Comparison of ENCODE assay signal across 11 mouse cellular contexts in genomic region chr11:69526631-69527030, GRCm38 (mm10). TPM values are rescaled to one million over a fixed set of nuclear protein-coding genes. Genes with fewer than 3 reads are reported as not detected.
DNase-seq lines count a peak whose midpoint lies in the region; ATAC-seq lines count a peak whose summit lies in the region.
"Had no signal": no experiment of that assay in that cellular context is flagged by ENCODE, and none has a peak within 500 bp of the region (broad histone marks: within the 10 kb centered on the region; RNA-seq: fewer than 3 reads in every experiment).

No protein-coding gene starts in this region.

- H3K4me3 ChIP-seq in heart, embryonic 16.5 days (ENCODE audit: low read length), result no peak overlapping the region
- peak overlapping the region; percentile 24 for H3K4me3 ChIP-seq in embryonic facial prominence, embryonic 12.5 days
- no peak overlapping the region for H3K4me3 ChIP-seq in hindbrain, embryonic 13.5 days
- H3K4me3 ChIP-seq in midbrain, embryonic 14.5 days (replicated peaks; ENCODE audit: low read depth, low read length), result no peak overlapping the region

- no peak for DNase-seq in heart, postnatal 25 days (ENCODE audit: low spot score)
- no peak for DNase-seq in midbrain, embryonic 14.5 days
- no peak for DNase-seq in embryo, embryonic 10 days (ENCODE audit: low spot score)
- no peak for DNase-seq in adrenal gland, adult 18-20 months (ENCODE audit: low spot score in 2 of 2)
- DNase-seq: heart, postnatal 4 days; thymus, adult 18-20 months had no signal

- peak overlapping the region; percentile 62 for H3K9ac ChIP-seq in heart, embryonic 16.5 days (ENCODE audit: low read length)
- H3K9ac ChIP-seq in embryonic facial prominence, embryonic 12.5 days, result peak overlapping the region; percentile 50
- H3K9ac ChIP-seq in hindbrain, embryonic 13.5 days, result peak overlapping the region; percentile 74; the same call in 1 of the 2 replicates
- H3K9ac ChIP-seq in midbrain, embryonic 14.5 days (replicated peaks; ENCODE audit: low read length), result peak overlapping the region; percentile 54

- peak overlapping the region; percentile 68 for H3K4me2 ChIP-seq in heart, embryonic 16.5 days (ENCODE audit: low read depth, low read length)
- peak overlapping the region; percentile 48 for H3K4me2 ChIP-seq in embryonic facial prominence, embryonic 12.5 days (replicated peaks)
- peak overlapping the region; percentile 51 for H3K4me2 ChIP-seq in hindbrain, embryonic 13.5 days
- peak overlapping the region; percentile 47 for H3K4me2 ChIP-seq in midbrain, embryonic 14.5 days (ENCODE audit: low read length)

- no peaks in the 10 kb centered on the region for H3K27me3 ChIP-seq in heart, embryonic 16.5 days (ENCODE audit: control insufficient read depth, insufficient read depth, low read length)
- H3K27me3 ChIP-seq in embryonic facial prominence, embryonic 12.5 days, result no peaks in the 10 kb centered on the region
- no peaks in the 10 kb centered on the region for H3K27me3 ChIP-seq in hindbrain, embryonic 13.5 days
- no peaks in the 10 kb centered on the region for H3K27me3 ChIP-seq in midbrain, embryonic 14.5 days (ENCODE audit: control insufficient read depth, insufficient read depth, low read length)

- intact Hi-C loops in heart, postnatal 25 days (cut with DNase I), result no loop called here

- ATAC-seq in heart, embryonic 16.5 days (replicated peaks; ENCODE audit: extremely low read depth, insufficient read depth, low FRiP score), result no peak
- no peak for ATAC-seq in embryonic facial prominence, embryonic 12.5 days (ENCODE audit: insufficient number of reproducible peaks, insufficient read depth, low FRiP score, low TSS enrichment)
- ATAC-seq in hindbrain, embryonic 13.5 days (ENCODE audit: low FRiP score), result 0 out of 2 replicates have a peak, but pooled peaks have one; percentile 25
- ATAC-seq in midbrain, embryonic 14.5 days (ENCODE audit: low FRiP score, low TSS enrichment), result no peak; the same call in 1 of the 2 replicates
- ATAC-seq in granulocyte monocyte progenitor cell, adult 5-6 weeks (replicated peaks; ENCODE audit: poor library complexity, severe bottlenecking), result no peak

- H3K4me1 ChIP-seq in heart, embryonic 16.5 days (ENCODE audit: control insufficient read depth, insufficient read depth, low read length), result no peaks in the 10 kb centered on the region
- peaks cover 18% of the 10 kb centered on the region for H3K4me1 ChIP-seq in embryonic facial prominence, embryonic 12.5 days
- peaks cover 20% of the 10 kb centered on the region for H3K4me1 ChIP-seq in hindbrain, embryonic 13.5 days (replicated peaks)
- H3K4me1 ChIP-seq in midbrain, embryonic 14.5 days (ENCODE audit: control insufficient read depth, insufficient read depth, low read length), result peaks cover 20% of the 10 kb centered on the region

- H3K36me3 ChIP-seq in heart, embryonic 16.5 days (ENCODE audit: control insufficient read depth, insufficient read depth), result no peaks in the 10 kb centered on the region
- H3K36me3 ChIP-seq in embryonic facial prominence, embryonic 12.5 days, result no peaks in the 10 kb centered on the region
- H3K36me3 ChIP-seq in hindbrain, embryonic 13.5 days, result no peaks in the 10 kb centered on the region
- H3K36me3 ChIP-seq in midbrain, embryonic 14.5 days (ENCODE audit: control insufficient read depth, insufficient read depth, low read length), result no peaks in the 10 kb centered on the region

- no peak overlapping the region for H3K27ac ChIP-seq in heart, embryonic 16.5 days (ENCODE audit: low read length)
- peak overlapping the region; percentile 76 for H3K27ac ChIP-seq in embryonic facial prominence, embryonic 12.5 days
- peak overlapping the region; percentile 98 for H3K27ac ChIP-seq in hindbrain, embryonic 13.5 days
- H3K27ac ChIP-seq in midbrain, embryonic 14.5 days (replicated peaks; ENCODE audit: low read depth, low read length), result peak overlapping the region; percentile 92
- H3K27ac ChIP-seq: macrophage had no signal

- 60% methylated on average over 4 of the region's 4 CpGs for WGBS in heart, embryonic 16.5 days
- WGBS in embryonic facial prominence, embryonic 12.5 days, result 22% methylated on average over 4 of the region's 4 CpGs
- 35% methylated on average over 4 of the region's 4 CpGs for WGBS in hindbrain, embryonic 13.5 days
- WGBS in midbrain, embryonic 14.5 days, result 17% methylated on average over 4 of the region's 4 CpGs

- H3K9me3 ChIP-seq in heart, embryonic 16.5 days (replicated peaks; ENCODE audit: control insufficient read depth, low read length), result no peaks in the 10 kb centered on the region
- no peaks in the 10 kb centered on the region for H3K9me3 ChIP-seq in embryonic facial prominence, embryonic 12.5 days
- H3K9me3 ChIP-seq in hindbrain, embryonic 13.5 days, result no peaks in the 10 kb centered on the region
- no peaks in the 10 kb centered on the region for H3K9me3 ChIP-seq in midbrain, embryonic 14.5 days (ENCODE audit: control insufficient read depth, low read length)

RNA-seq across cellular contexts. Expression of gene Dnah2, which starts 22.3 kb away (rescaled TPM):
- polyA plus RNA-seq in heart, embryonic 16.5 days (2015; fragmentation: Nextera tagmentation; extraction: Ambion mirVana), result 0.17 and 0.62 TPM in 2 replicates
- under 1 TPM; 0.17 to 0.39 TPM for total RNA-seq in heart, postnatal 25 days (2021)
- 2.4 and 2.8 TPM in 2 replicates for polyA plus RNA-seq in embryonic facial prominence, embryonic 12.5 days (2016; fragmentation: Nextera tagmentation; extraction: Ambion mirVana)
- 2.1 and 2.7 TPM in 2 replicates for polyA plus RNA-seq in hindbrain, embryonic 13.5 days (2015; fragmentation: Nextera tagmentation; extraction: Ambion mirVana)
- 4.8 and 5.7 TPM in 2 replicates for polyA plus RNA-seq in midbrain, embryonic 14.5 days (2014; fragmentation: Nextera tagmentation; extraction: Ambion mirVana)
- 0.11 and 3.5 TPM in 2 replicates for total RNA-seq in granulocyte monocyte progenitor cell, adult 5-6 weeks (2014; fragmentation: Nextera tagmentation)
- not detected in 2 replicates for total RNA-seq in granulocyte monocyte progenitor cell, adult 5-6 weeks (2017)
- under 1 TPM; 0.13 TPM for total RNA-seq in adrenal gland, adult 18-20 months (2021)

RNA-seq across cellular contexts. Expression of gene Efnb3, which starts 33.4 kb away (rescaled TPM):
- 49.9 and 57.0 TPM in 2 replicates for polyA plus RNA-seq in heart, embryonic 16.5 days (2015; fragmentation: Nextera tagmentation; extraction: Ambion mirVana)
- 10 to 100 TPM; 64.1 to 71.6 TPM for total RNA-seq in heart, postnatal 25 days (2021)
- polyA plus RNA-seq in embryonic facial prominence, embryonic 12.5 days (2016; fragmentation: Nextera tagmentation; extraction: Ambion mirVana), result 57.0 and 61.9 TPM in 2 replicates
- polyA plus RNA-seq in hindbrain, embryonic 13.5 days (2015; fragmentation: Nextera tagmentation; extraction: Ambion mirVana), result 90.1 and 92.0 TPM in 2 replicates
- 40.7 and 109 TPM in 2 replicates for polyA plus RNA-seq in midbrain, embryonic 14.5 days (2014; fragmentation: Nextera tagmentation; extraction: Ambion mirVana)
- total RNA-seq in granulocyte monocyte progenitor cell, adult 5-6 weeks (2014; fragmentation: Nextera tagmentation), result not detected in 2 replicates
- total RNA-seq in granulocyte monocyte progenitor cell, adult 5-6 weeks (2017), result not detected in 2 replicates
- under 1 TPM; 0.74 to 0.76 TPM for total RNA-seq in adrenal gland, adult 18-20 months (2021)

RNA-seq across cellular contexts. Expression of gene Wrap53, which starts 53.4 kb away (rescaled TPM):
- 15.1 and 16.5 TPM in 2 replicates for polyA plus RNA-seq in heart, embryonic 16.5 days (2015; fragmentation: Nextera tagmentation; extraction: Ambion mirVana)
- 1 to 10 TPM; 4.6 to 6.1 TPM for total RNA-seq in heart, postnatal 25 days (2021)
- polyA plus RNA-seq in embryonic facial prominence, embryonic 12.5 days (2016; fragmentation: Nextera tagmentation; extraction: Ambion mirVana), result 29.4 and 36.2 TPM in 2 replicates
- 23.0 and 24.2 TPM in 2 replicates for polyA plus RNA-seq in hindbrain, embryonic 13.5 days (2015; fragmentation: Nextera tagmentation; extraction: Ambion mirVana)
- polyA plus RNA-seq in midbrain, embryonic 14.5 days (2014; fragmentation: Nextera tagmentation; extraction: Ambion mirVana), result 22.5 and 22.7 TPM in 2 replicates
- total RNA-seq in granulocyte monocyte progenitor cell, adult 5-6 weeks (2014; fragmentation: Nextera tagmentation), result 8.0 and 18.8 TPM in 2 replicates
- total RNA-seq in granulocyte monocyte progenitor cell, adult 5-6 weeks (2017), result 6.5 and 11.3 TPM in 2 replicates
- total RNA-seq in adrenal gland, adult 18-20 months (2021), result 10 to 100 TPM in 1 of 2 experiments, 1 to 10 TPM in 1; 9.6 to 10.9 TPM

RNA-seq across cellular contexts. Expression of gene Trp53, which starts 53.5 kb away (rescaled TPM):
- polyA plus RNA-seq in heart, embryonic 16.5 days (2015; fragmentation: Nextera tagmentation; extraction: Ambion mirVana), result 79.1 and 87.0 TPM in 2 replicates
- 10 to 100 TPM; 16.9 to 17.9 TPM for total RNA-seq in heart, postnatal 25 days (2021)
- polyA plus RNA-seq in embryonic facial prominence, embryonic 12.5 days (2016; fragmentation: Nextera tagmentation; extraction: Ambion mirVana), result 159 and 161 TPM in 2 replicates
- 76.3 and 78.1 TPM in 2 replicates for polyA plus RNA-seq in hindbrain, embryonic 13.5 days (2015; fragmentation: Nextera tagmentation; extraction: Ambion mirVana)
- polyA plus RNA-seq in midbrain, embryonic 14.5 days (2014; fragmentation: Nextera tagmentation; extraction: Ambion mirVana), result 66.1 and 69.2 TPM in 2 replicates
- total RNA-seq in granulocyte monocyte progenitor cell, adult 5-6 weeks (2014; fragmentation: Nextera tagmentation), result 215 and 226 TPM in 2 replicates
- 56.8 and 58.0 TPM in 2 replicates for total RNA-seq in granulocyte monocyte progenitor cell, adult 5-6 weeks (2017)
- total RNA-seq in adrenal gland, adult 18-20 months (2021), result 10 to 100 TPM; 48.4 to 53.4 TPM
